Comparison of ENCODE assay signal across 9 mouse cellular contexts in the genomic region with DNA sequence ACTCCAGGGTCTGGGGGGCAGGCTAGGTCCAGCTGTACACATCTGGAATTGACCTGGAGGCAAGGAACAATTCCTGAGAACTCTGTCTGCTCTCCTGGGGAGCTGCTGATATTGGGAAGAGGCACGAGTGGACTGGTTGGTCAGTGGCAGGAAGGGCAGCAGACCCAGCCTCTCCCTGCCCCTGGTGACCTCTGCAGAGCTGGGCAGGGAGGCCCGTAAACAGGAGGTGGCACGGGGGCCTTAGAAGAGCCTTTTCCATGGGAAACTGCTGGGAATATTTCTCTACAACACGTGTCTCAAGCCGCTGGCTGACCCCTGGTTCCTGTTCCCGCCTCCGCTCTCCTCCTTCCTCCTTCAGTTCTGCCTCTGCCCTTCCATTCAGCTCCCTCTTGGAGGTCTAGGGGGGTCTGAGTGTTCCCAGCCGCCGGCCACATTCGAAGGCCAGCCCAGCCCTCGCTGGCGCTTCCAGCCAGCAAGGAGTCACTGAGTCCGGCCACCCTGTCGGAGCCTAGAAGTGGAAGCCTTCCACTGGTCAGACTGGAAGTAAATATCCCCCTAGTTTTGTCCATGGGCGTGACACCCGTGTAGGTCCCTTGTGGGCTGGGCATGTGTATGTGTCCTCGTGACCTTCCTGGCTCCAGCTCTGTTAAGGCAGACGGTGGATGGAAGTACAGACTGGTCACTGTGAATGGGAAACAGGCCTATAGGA. TPM values are rescaled to one million over a fixed set of nuclear protein-coding genes. Genes with fewer than 3 reads are reported as not detected.
A peak's percentile ranks its signal among the peaks of the same experiment; 100 is the strongest.
DNase-seq lines count a peak whose midpoint lies in the region; ATAC-seq and TF ChIP-seq lines count a peak whose summit lies in the region.
"Had no signal": no experiment of that assay in that cellular context is flagged by ENCODE, and none has a peak within 500 bp of the region (broad histone marks: within the 10 kb centered on the region; RNA-seq: fewer than 3 reads in every experiment).

No protein-coding gene starts in this region.

- intact Hi-C loops in heart, postnatal 14 days (cut with DNase I): no loop called here

- 27% methylated on average over 18 of the region's 18 CpGs for WGBS in embryonic facial prominence, embryonic 12.5 days
- 59% methylated on average over 18 of the region's 18 CpGs for WGBS in liver, embryonic 15.5 days (ENCODE audit: insufficient replicate concordance)

- no peak overlapping the region for H3K4me2 ChIP-seq in embryonic facial prominence, embryonic 12.5 days (replicated peaks)
- H3K4me2 ChIP-seq in liver, embryonic 15.5 days: no peak overlapping the region

- peaks cover 61% of the 10 kb centered on the region for H3K4me1 ChIP-seq in G1E (ENCODE audit: insufficient read depth, low read depth, low read length)
- peaks cover 72% of the 10 kb centered on the region for H3K4me1 ChIP-seq in embryonic facial prominence, embryonic 12.5 days
- peaks cover 27% of the 10 kb centered on the region for H3K4me1 ChIP-seq in liver, embryonic 15.5 days (replicated peaks)

- no peak for TF ChIP-seq CTCF in G1E (IDR thresholded peaks at IDR 0.05; ENCODE audit: low read depth, low read length)

- no peaks in the 10 kb centered on the region for H3K9me3 ChIP-seq in G1E (replicated peaks)
- no peaks in the 10 kb centered on the region for H3K9me3 ChIP-seq in embryonic facial prominence, embryonic 12.5 days
- no peaks in the 10 kb centered on the region for H3K9me3 ChIP-seq in liver, embryonic 15.5 days (replicated peaks)

- H3K9ac ChIP-seq in embryonic facial prominence, embryonic 12.5 days: no peak overlapping the region; the same call in 1 of the 2 replicates
- no peak overlapping the region for H3K9ac ChIP-seq in liver, embryonic 15.5 days

- ATAC-seq in G1E (ENCODE audit: extremely low read depth, insufficient number of reproducible peaks, low FRiP score, poor library complexity, severe bottlenecking): no peak
- no peak for ATAC-seq in embryonic facial prominence, embryonic 12.5 days (ENCODE audit: insufficient number of reproducible peaks, insufficient read depth, low FRiP score, low TSS enrichment)
- ATAC-seq in liver, embryonic 15.5 days (ENCODE audit: insufficient read depth): no peak

- H3K4me3 ChIP-seq in G1E (ENCODE audit: low read depth, low read length): peak overlapping the region; percentile 62; the same call in 1 of the 2 replicates
- no peak overlapping the region for H3K4me3 ChIP-seq in embryonic facial prominence, embryonic 12.5 days
- no peak overlapping the region for H3K4me3 ChIP-seq in liver, embryonic 15.5 days (replicated peaks)
- H3K4me3 ChIP-seq: erythroblast, embryonic 14.5 days had no signal

- H3K27me3 ChIP-seq in G1E (ENCODE audit: insufficient read depth, low read length): peaks cover 45% of the 10 kb centered on the region
- H3K27me3 ChIP-seq in embryonic facial prominence, embryonic 12.5 days: peaks cover 16% of the 10 kb centered on the region
- H3K27me3 ChIP-seq in liver, embryonic 15.5 days: peaks cover 59% of the 10 kb centered on the region

- H3K27ac ChIP-seq in embryonic facial prominence, embryonic 12.5 days: peak overlapping the region; percentile 80
- peak overlapping the region; percentile 57 for H3K27ac ChIP-seq in liver, embryonic 15.5 days (replicated peaks)
- H3K27ac ChIP-seq: liver, embryonic 14.5 days had no signal

- H3K36me3 ChIP-seq in G1E (replicated peaks): no peaks in the 10 kb centered on the region
- no peaks in the 10 kb centered on the region for H3K36me3 ChIP-seq in embryonic facial prominence, embryonic 12.5 days
- no peaks in the 10 kb centered on the region for H3K36me3 ChIP-seq in liver, embryonic 15.5 days (replicated peaks)

- no peak for DNase-seq in G1E (ENCODE audit: low spot score)
- peak; percentile 75 to 78 for DNase-seq in heart, postnatal 14 days
- no peak for DNase-seq in cerebellum, postnatal 10 days
- no peak for DNase-seq in right cerebral cortex, adult 2 months (ENCODE audit: low spot score in 2 of 2)
- no peak for DNase-seq in embryo, embryonic 10 days (ENCODE audit: low spot score)

RNA-seq across cellular contexts. Expression of gene Prcd, which starts 5.0 kb away (rescaled TPM):
- 2.6 and 4.3 TPM in 2 replicates for total RNA-seq in G1E (2014; fragmentation: Nextera tagmentation)
- total RNA-seq in G1E (2017): 3.2 and 3.7 TPM in 2 replicates
- polyA plus RNA-seq in G1E (2012): 1.5 and 1.9 TPM in 2 replicates
- 0.59 and 0.86 TPM in 2 replicates for polyA plus RNA-seq in embryonic facial prominence, embryonic 12.5 days (2016; fragmentation: Nextera tagmentation; extraction: Ambion mirVana)
- 1 to 10 TPM; 1.4 to 1.9 TPM for total RNA-seq in heart, postnatal 14 days (2021)
- polyA plus RNA-seq in liver, embryonic 15.5 days (2015; fragmentation: Nextera tagmentation; extraction: Ambion mirVana): 0.16 and 0.29 TPM in 2 replicates
- polyA plus RNA-seq: erythroblast, embryonic 14.5 days had no signal

RNA-seq across cellular contexts. Expression of gene Cygb, which starts 5.7 kb away (rescaled TPM):
- total RNA-seq in G1E (2014; fragmentation: Nextera tagmentation) (not detected in 2 replicates), G1E (2017) (not detected in 2 replicates)
- 0.05 TPM in 1 of 2 replicates, not detected in the other for polyA plus RNA-seq in G1E (2012)
- polyA plus RNA-seq in embryonic facial prominence, embryonic 12.5 days (2016; fragmentation: Nextera tagmentation; extraction: Ambion mirVana): 6.4 and 7.1 TPM in 2 replicates
- 10 to 100 TPM; 50.4 to 57.4 TPM for total RNA-seq in heart, postnatal 14 days (2021)
- polyA plus RNA-seq in liver, embryonic 15.5 days (2015; fragmentation: Nextera tagmentation; extraction: Ambion mirVana): 0.84 and 1.0 TPM in 2 replicates

RNA-seq across cellular contexts. Expression of gene Rhbdf2, which starts 21.5 kb away (rescaled TPM):
- total RNA-seq in G1E (2014; fragmentation: Nextera tagmentation) (2.5 and 5.6 TPM in 2 replicates), G1E (2017) (1.7 and 1.9 TPM in 2 replicates)
- 4.2 and 4.8 TPM in 2 replicates for polyA plus RNA-seq in G1E (2012)
- polyA plus RNA-seq in embryonic facial prominence, embryonic 12.5 days (2016; fragmentation: Nextera tagmentation; extraction: Ambion mirVana): 4.5 and 4.7 TPM in 2 replicates
- 10 to 100 TPM; 15.1 to 15.3 TPM for total RNA-seq in heart, postnatal 14 days (2021)
- 7.2 and 7.5 TPM in 2 replicates for polyA plus RNA-seq in liver, embryonic 15.5 days (2015; fragmentation: Nextera tagmentation; extraction: Ambion mirVana)

Comparison
In these comparisons a context has a peak if more than half of its experiments do, and no peak if none do; other contexts are left out.
1. DNase-seq: peak in heart, postnatal 14 days (2 of 2); none in G1E (single experiment), cerebellum, postnatal 10 days (0 of 2), right cerebral cortex, adult 2 months (0 of 2) and embryo, embryonic 10 days (single experiment).